Mouse (Mus musculus) small intestine, adult 2 months (tissue): ENCODE data around the gene Proser3.

Experiments
- CTCF ChIP-seq: fragments of 200-500 bp; IDR thresholded peaks from 2 replicates; pipeline ENCODE4 v1.5.1; 2012; ENCODE audit warnings: low read depth, mild to moderate bottlenecking, control low read depth, inconsistent platforms, low read length, moderate library complexity, mixed read lengths; ENCODE audit not compliant: insufficient replicate concordance, insufficient read length; ENCODE audit errors: extremely low read depth
- POLR2A ChIP-seq: fragments of 200-500 bp; IDR thresholded peaks from 2 replicates; pipeline ENCODE4 v1.6.1; 2012; ENCODE audit warnings: low read depth, mild to moderate bottlenecking, control low read depth, inconsistent platforms, low read length, moderate library complexity

- no peak for TF ChIP-seq POLR2A
- no peak for TF ChIP-seq CTCF
These were observed 31.2 kb downstream of the Proser3 start for GRCm38 (mm10) chr7:30520856-30521255.
